In genomic region chr2:77342416-77342815, GRCm38 (mm10) we compare ENCODE assay signal across 10 mouse cellular contexts.
A peak's percentile ranks its signal among the peaks of the same experiment; 100 is the strongest.
DNase-seq lines count a peak whose midpoint lies in the region; ATAC-seq lines count a peak whose summit lies in the region.
"Had no signal": no experiment of that assay in that cellular context is flagged by ENCODE, and none has a peak within 500 bp of the region (broad histone marks: within the 10 kb centered on the region; RNA-seq: fewer than 3 reads in every experiment).

No protein-coding gene starts in this region.

- peaks cover 8% of the 10 kb centered on the region for H3K4me1 ChIP-seq in heart, embryonic 15.5 days (replicated peaks)
- no peaks in the 10 kb centered on the region for H3K4me1 ChIP-seq in lung, embryonic 16.5 days (replicated peaks; ENCODE audit: control insufficient read depth, insufficient read depth, low read length)
- H3K4me1 ChIP-seq in midbrain, embryonic 12.5 days: no peaks in the 10 kb centered on the region

- H3K36me3 ChIP-seq in heart, embryonic 15.5 days: no peaks in the 10 kb centered on the region
- no peaks in the 10 kb centered on the region for H3K36me3 ChIP-seq in lung, embryonic 16.5 days (ENCODE audit: control insufficient read depth, insufficient read depth, low read length)
- no peaks in the 10 kb centered on the region for H3K36me3 ChIP-seq in midbrain, embryonic 12.5 days
- H3K36me3 ChIP-seq: limb, embryonic 15.5 days had no signal

- ATAC-seq in heart, embryonic 15.5 days (replicated peaks; ENCODE audit: insufficient number of reproducible peaks, insufficient read depth, low FRiP score, low read depth): no peak; the same call in 1 of the 2 replicates
- peak; percentile 72 for ATAC-seq in lung, embryonic 16.5 days (ENCODE audit: low read depth)
- ATAC-seq in midbrain, embryonic 12.5 days (ENCODE audit: low FRiP score, low read depth): peak; percentile 53; the same call in 1 of the 2 replicates

- peak overlapping the region; percentile 51; the same call in 1 of the 2 replicates for H3K27ac ChIP-seq in heart, embryonic 15.5 days
- no peak overlapping the region for H3K27ac ChIP-seq in lung, embryonic 16.5 days (ENCODE audit: low read length)
- H3K27ac ChIP-seq in midbrain, embryonic 12.5 days (replicated peaks): no peak overlapping the region
- H3K27ac ChIP-seq: left cerebral cortex, adult 2 months; limb, embryonic 15.5 days had no signal

- H3K9ac ChIP-seq in heart, embryonic 15.5 days: no peak overlapping the region
- no peak overlapping the region for H3K9ac ChIP-seq in lung, embryonic 16.5 days (ENCODE audit: low read length)
- H3K9ac ChIP-seq in midbrain, embryonic 12.5 days (replicated peaks): no peak overlapping the region
- H3K9ac ChIP-seq: limb, embryonic 15.5 days had no signal

- 29% methylated on average over 2 of the region's 2 CpGs for WGBS in heart, embryonic 15.5 days
- 35% methylated on average over 2 of the region's 2 CpGs for WGBS in lung, embryonic 16.5 days
- 26% methylated on average over 2 of the region's 2 CpGs for WGBS in midbrain, embryonic 12.5 days

- intact Hi-C loops in heart, postnatal 14 days (cut with DNase I): loop anchor here (1.0 to 5.0 kb wide), 4 partner anchors 35 to 372 kb away; no protein-coding TSS in a partner anchor

- no peak for DNase-seq in heart, postnatal 14 days
- DNase-seq in lung, postnatal 25 days (ENCODE audit: low spot score): no peak
- peak; percentile 74 for DNase-seq in retina, postnatal 1 day
- no peak for DNase-seq in cerebellum, postnatal 25 days

- H3K9me3 ChIP-seq in heart, embryonic 15.5 days (replicated peaks): no peaks in the 10 kb centered on the region
- H3K9me3 ChIP-seq in lung, embryonic 16.5 days (ENCODE audit: control insufficient read depth, low read length): no peaks in the 10 kb centered on the region
- no peaks in the 10 kb centered on the region for H3K9me3 ChIP-seq in midbrain, embryonic 12.5 days
- H3K9me3 ChIP-seq: limb, embryonic 15.5 days had no signal

- no peak overlapping the region for H3K4me3 ChIP-seq in heart, embryonic 15.5 days
- H3K4me3 ChIP-seq in lung, embryonic 16.5 days (ENCODE audit: low read length): no peak overlapping the region
- H3K4me3 ChIP-seq in midbrain, embryonic 12.5 days: no peak overlapping the region
- H3K4me3 ChIP-seq: left cerebral cortex, adult 2 months; limb, embryonic 15.5 days had no signal

- no peaks in the 10 kb centered on the region for H3K27me3 ChIP-seq in heart, embryonic 15.5 days
- no peaks in the 10 kb centered on the region for H3K27me3 ChIP-seq in lung, embryonic 16.5 days (ENCODE audit: control insufficient read depth, insufficient read depth, low read depth, low read length)
- H3K27me3 ChIP-seq in midbrain, embryonic 12.5 days: no peaks in the 10 kb centered on the region
- H3K27me3 ChIP-seq: limb, embryonic 15.5 days; Patski had no signal

- peak overlapping the region; percentile 25; the same call in 1 of the 2 replicates for H3K4me2 ChIP-seq in heart, embryonic 15.5 days
- no peak overlapping the region for H3K4me2 ChIP-seq in lung, embryonic 16.5 days (ENCODE audit: low read depth, low read length)
- no peak overlapping the region for H3K4me2 ChIP-seq in midbrain, embryonic 12.5 days (replicated peaks)
- H3K4me2 ChIP-seq: limb, embryonic 15.5 days had no signal
